ENCODE assay signal across 12 mouse cellular contexts in the genomic region with DNA sequence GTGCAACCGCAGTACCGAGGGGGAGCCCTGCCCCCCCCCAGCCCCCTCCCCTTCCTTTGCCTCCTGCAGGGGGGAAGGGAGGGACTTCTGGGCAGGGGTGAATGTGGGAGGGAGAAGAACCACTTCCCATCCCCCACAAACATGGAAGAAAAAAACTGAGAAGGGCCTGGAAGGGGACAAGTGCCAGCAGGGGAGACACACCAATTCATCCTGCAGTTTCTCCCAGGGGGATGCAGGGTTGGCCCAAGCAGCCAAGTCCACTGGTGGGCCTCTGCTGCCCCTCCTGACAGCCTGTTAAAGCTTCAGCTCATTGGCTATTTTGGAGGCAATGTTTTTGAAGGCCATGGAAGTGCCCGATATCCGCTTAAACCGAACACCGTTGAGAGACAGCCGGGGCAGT. TPM values are rescaled to one million over a fixed set of nuclear protein-coding genes. Genes with fewer than 3 reads are reported as not detected.
DNase-seq lines count a peak whose midpoint lies in the region; ATAC-seq and TF ChIP-seq lines count a peak whose summit lies in the region.
"Had no signal": no experiment of that assay in that cellular context is flagged by ENCODE, and none has a peak within 500 bp of the region (broad histone marks: within the 10 kb centered on the region; RNA-seq: fewer than 3 reads in every experiment).

No protein-coding gene starts in this region.

- TF ChIP-seq POLR2A in brain, embryonic 14.5 days (IDR thresholded peaks at IDR 0.05; ENCODE audit: borderline replicate concordance, extremely low read depth, insufficient read depth, insufficient read length, poor library complexity, severe bottlenecking), result no peak

- H3K36me3 ChIP-seq in forebrain, postnatal 0 days (ENCODE audit: insufficient read depth), result peaks cover 78% of the 10 kb centered on the region
- peaks cover 94% of the 10 kb centered on the region for H3K36me3 ChIP-seq in midbrain, embryonic 13.5 days
- H3K36me3 ChIP-seq in intestine, embryonic 16.5 days (ENCODE audit: control insufficient read depth, insufficient read depth, low read length), result peaks cover 22% of the 10 kb centered on the region

- no peak for ATAC-seq in forebrain, postnatal 0 days
- ATAC-seq in midbrain, embryonic 13.5 days, result no peak
- no peak for ATAC-seq in intestine, embryonic 16.5 days
- ATAC-seq: activated CD4-positive, CD25-positive, alpha-beta regulatory T cell, adult 4 months had no signal

- DNase-seq in brain, embryonic 14.5 days (ENCODE audit: low read depth), result peak; percentile 53
- DNase-seq in embryo, embryonic 9.5 days (ENCODE audit: extremely low spot score), result peak; percentile 27
- no peak for DNase-seq in forebrain, postnatal 0 days
- DNase-seq in thymus, postnatal 10 days (ENCODE audit: low spot score in 2 of 2), result no peak
- DNase-seq in ovary, postnatal 14 days (ENCODE audit: low spot score), result no peak
- DNase-seq: heart, postnatal 4 days; lung, adult 2 months; right cerebral cortex, postnatal 14 days had no signal

- H3K4me3 ChIP-seq in forebrain, postnatal 0 days (ENCODE audit: low read depth, low read length), result no peak overlapping the region
- no peak overlapping the region for H3K4me3 ChIP-seq in midbrain, embryonic 13.5 days (replicated peaks)
- H3K4me3 ChIP-seq in intestine, embryonic 16.5 days (ENCODE audit: low read length), result no peak overlapping the region
- H3K4me3 ChIP-seq: stomach, embryonic 15.5 days had no signal

- no peaks in the 10 kb centered on the region for H3K4me1 ChIP-seq in forebrain, postnatal 0 days (ENCODE audit: insufficient read depth)
- H3K4me1 ChIP-seq in midbrain, embryonic 13.5 days (replicated peaks), result peaks cover 64% of the 10 kb centered on the region
- H3K4me1 ChIP-seq in intestine, embryonic 16.5 days (ENCODE audit: control insufficient read depth, insufficient read depth, low read length), result peaks cover 7% of the 10 kb centered on the region; the same call in 1 of the 2 replicates

- no peak overlapping the region for H3K9ac ChIP-seq in forebrain, postnatal 0 days
- no peak overlapping the region for H3K9ac ChIP-seq in midbrain, embryonic 13.5 days (replicated peaks)
- no peak overlapping the region for H3K9ac ChIP-seq in intestine, embryonic 16.5 days (ENCODE audit: low read depth, low read length)
- H3K9ac ChIP-seq: stomach, embryonic 15.5 days had no signal

- H3K4me2 ChIP-seq in forebrain, postnatal 0 days (ENCODE audit: low read depth), result no peak overlapping the region
- H3K4me2 ChIP-seq in midbrain, embryonic 13.5 days (replicated peaks), result no peak overlapping the region
- H3K4me2 ChIP-seq in intestine, embryonic 16.5 days (ENCODE audit: low read depth, low read length), result no peak overlapping the region
- H3K4me2 ChIP-seq: stomach, embryonic 15.5 days had no signal

- no peaks in the 10 kb centered on the region for H3K9me3 ChIP-seq in forebrain, postnatal 0 days (ENCODE audit: low read length)
- H3K9me3 ChIP-seq in midbrain, embryonic 13.5 days, result no peaks in the 10 kb centered on the region
- no peaks in the 10 kb centered on the region for H3K9me3 ChIP-seq in intestine, embryonic 16.5 days (ENCODE audit: control insufficient read depth, low read length)
- H3K9me3 ChIP-seq: stomach, embryonic 15.5 days had no signal

- TF ChIP-seq CTCF in brain, embryonic 14.5 days (IDR thresholded peaks at IDR 0.05; ENCODE audit: borderline replicate concordance, extremely low read depth, insufficient read depth, insufficient read length), result no peak
- TF ChIP-seq CTCF in forebrain, postnatal 0 days (IDR thresholded peaks at IDR 0.05; ENCODE audit: low read depth), result no peak

- peak overlapping the region; percentile 84 for H3K27ac ChIP-seq in forebrain, postnatal 0 days (ENCODE audit: low read depth, low read length)
- peak overlapping the region; percentile 86 for H3K27ac ChIP-seq in midbrain, embryonic 13.5 days
- H3K27ac ChIP-seq in intestine, embryonic 16.5 days (ENCODE audit: low read length), result no peak overlapping the region

- H3K27me3 ChIP-seq in forebrain, postnatal 0 days (ENCODE audit: insufficient read depth, low read length), result no peaks in the 10 kb centered on the region
- no peaks in the 10 kb centered on the region for H3K27me3 ChIP-seq in midbrain, embryonic 13.5 days
- no peaks in the 10 kb centered on the region for H3K27me3 ChIP-seq in intestine, embryonic 16.5 days (replicated peaks; ENCODE audit: control insufficient read depth, insufficient read depth, low read length)
- H3K27me3 ChIP-seq: stomach, embryonic 15.5 days had no signal

- WGBS in forebrain, postnatal 0 days, result 54% methylated on average over 7 of the region's 7 CpGs
- 62% methylated on average over 7 of the region's 7 CpGs for WGBS in midbrain, embryonic 13.5 days
- 67% methylated on average over 7 of the region's 7 CpGs for WGBS in intestine, embryonic 16.5 days

RNA-seq across cellular contexts. Expression of a gene that starts 9.7 kb away (rescaled TPM):
- 134 and 211 TPM in 2 replicates for polyA plus RNA-seq in brain, embryonic 14.5 days (2012; rRNA removed)
- total RNA-seq in forebrain, postnatal 0 days (2014; rRNA removed), result 41.9 and 49.6 TPM in 2 replicates
- 13.7 and 14.5 TPM in 2 replicates for polyA plus RNA-seq in forebrain, postnatal 0 days (2015; fragmentation: Nextera tagmentation; extraction: Ambion mirVana)
- 41.1 and 52.8 TPM in 2 replicates for polyA plus RNA-seq in midbrain, embryonic 13.5 days (2015; fragmentation: Nextera tagmentation; extraction: Ambion mirVana)
- polyA plus RNA-seq in intestine, embryonic 16.5 days (2015; fragmentation: Nextera tagmentation; extraction: Ambion mirVana), result 6.5 and 9.0 TPM in 2 replicates
- polyA plus RNA-seq: activated CD4-positive, CD25-positive, alpha-beta regulatory T cell, adult 4 months had no signal

RNA-seq across cellular contexts. Expression of a gene that starts 35.8 kb away (rescaled TPM):
- polyA plus RNA-seq in brain, embryonic 14.5 days (2012; rRNA removed), result 74.8 and 79.2 TPM in 2 replicates
- total RNA-seq in forebrain, postnatal 0 days (2014; rRNA removed), result 48.5 and 57.7 TPM in 2 replicates
- 34.7 and 44.0 TPM in 2 replicates for polyA plus RNA-seq in forebrain, postnatal 0 days (2015; fragmentation: Nextera tagmentation; extraction: Ambion mirVana)
- polyA plus RNA-seq in midbrain, embryonic 13.5 days (2015; fragmentation: Nextera tagmentation; extraction: Ambion mirVana), result 73.7 and 74.6 TPM in 2 replicates
- 48.4 and 51.9 TPM in 2 replicates for polyA plus RNA-seq in intestine, embryonic 16.5 days (2015; fragmentation: Nextera tagmentation; extraction: Ambion mirVana)

RNA-seq across cellular contexts. Expression of a gene that starts 59.4 kb away (rescaled TPM):
- 458 and 614 TPM in 2 replicates for polyA plus RNA-seq in brain, embryonic 14.5 days (2012; rRNA removed)
- 735 and 828 TPM in 2 replicates for total RNA-seq in forebrain, postnatal 0 days (2014; rRNA removed)
- polyA plus RNA-seq in forebrain, postnatal 0 days (2015; fragmentation: Nextera tagmentation; extraction: Ambion mirVana), result 1,247 and 1,523 TPM in 2 replicates
- 750 and 771 TPM in 2 replicates for polyA plus RNA-seq in midbrain, embryonic 13.5 days (2015; fragmentation: Nextera tagmentation; extraction: Ambion mirVana)
- polyA plus RNA-seq in intestine, embryonic 16.5 days (2015; fragmentation: Nextera tagmentation; extraction: Ambion mirVana), result 1,467 and 1,508 TPM in 2 replicates

Comparison
In these comparisons a context has a peak if more than half of its experiments do, and no peak if none do; other contexts are left out.
1. DNase-seq: peak in brain, embryonic 14.5 days (single experiment) and embryo, embryonic 9.5 days (single experiment); none in forebrain, postnatal 0 days (single experiment), thymus, postnatal 10 days (0 of 2) and ovary, postnatal 14 days (single experiment).